Mouse (Mus musculus) gastrocnemius, adult 2 months (tissue): ENCODE measurements around the gene Gm20388. TPM values are rescaled to one million over a fixed set of nuclear protein-coding genes. Genes with fewer than 3 reads are reported as not detected.

ENCODE experiments used
- DNase-seq: peaks from one replicate; pipeline ENCODE4 v3.0.0; 2022
- H3K27ac ChIP-seq: fragments of 200-600 bp; 2 replicates; pipeline ENCODE4 v1.8.1; 2022; ENCODE audit warnings: mild to moderate bottlenecking
- H3K4me3 ChIP-seq: fragments of 200-600 bp; 2 replicates; pipeline ENCODE4 v1.8.1; 2022; ENCODE audit warnings: mild to moderate bottlenecking, moderate library complexity
- CTCF ChIP-seq: fragments of 200-600 bp; IDR thresholded peaks from 2 replicates; pipeline ENCODE4 v1.8.1; 2022; ENCODE audit warnings: antibody characterized with exemption, mild to moderate bottlenecking, moderate library complexity
- intact Hi-C: fragments of 180-260 bp; cut with DNase I; formaldehyde crosslinking; loops from one replicate; pipeline ENCODE4 v1.15.1; 2025
- total RNA-seq, 2 experiments: library from RNA; stranded (reverse); gene quantifications; 2 replicates each; pipeline ENCODE4 v1.2.3; 2021

Gm20388 gene
- total RNA-seq, 2 experiments from 2014 or later = 6.1 to 15.0 TPM

DNA sequence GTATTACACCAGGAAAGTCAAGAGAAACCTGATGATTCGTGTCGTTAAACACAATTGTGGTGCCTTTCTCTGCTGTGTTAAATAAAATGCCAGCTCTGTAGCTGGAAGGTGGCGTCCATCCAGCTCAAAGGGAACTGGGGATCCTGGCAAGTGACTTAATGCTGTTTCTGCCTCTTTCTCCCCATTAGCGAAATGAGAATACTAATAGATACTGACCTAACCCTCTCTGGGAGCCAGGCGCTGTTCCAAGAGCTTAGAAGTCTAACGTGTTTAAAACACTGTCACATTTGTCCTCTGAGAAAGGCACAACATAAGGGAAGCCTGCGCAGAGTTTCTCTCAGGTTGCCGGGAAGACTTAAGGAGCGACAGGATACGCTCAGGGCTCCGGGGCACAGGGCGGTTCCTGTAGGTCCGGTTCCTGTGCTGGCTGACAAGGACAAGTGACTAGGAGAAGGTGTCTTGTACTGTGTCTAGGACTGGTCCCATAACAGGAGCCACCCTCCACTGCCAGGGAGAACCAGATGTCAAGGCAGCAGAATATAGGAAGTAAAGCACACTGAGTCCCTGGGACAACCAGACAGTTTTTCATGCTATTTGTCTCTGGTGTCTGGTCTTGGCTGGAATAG lies 3819.3 kb downstream of the Gm20388 start:
- no peak for TF ChIP-seq CTCF
- Histone ChIP-seq H3K4me3 (peak overlapping the region; percentile 56), H3K27ac (peak overlapping the region; percentile 35; the same call in 1 of the 2 replicates)
- DNase-seq = no peak
- intact Hi-C loops = no loop called here

DNA sequence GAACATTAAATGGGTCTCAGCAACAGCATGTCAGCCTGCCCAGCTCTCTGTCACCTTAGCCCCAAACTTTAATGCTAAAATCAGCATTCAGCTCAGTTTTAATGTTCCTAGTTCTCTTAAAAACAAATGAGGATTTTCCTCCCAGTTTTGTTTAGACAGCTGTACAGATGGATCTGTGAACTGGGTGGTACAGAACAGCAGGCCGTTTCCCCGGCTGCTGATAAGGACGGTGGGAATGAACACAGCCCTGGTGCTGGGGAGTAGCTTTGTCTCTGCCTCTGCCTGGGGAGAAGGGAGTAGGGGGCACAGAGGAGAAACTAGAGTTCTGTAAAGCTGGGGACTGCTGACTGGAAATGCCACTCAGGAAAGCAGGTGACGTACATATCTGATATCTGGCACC lies 3821.7 kb downstream of the Gm20388 start:
- no peak overlapping the region for H3K27ac ChIP-seq
- no peak for DNase-seq
- H3K4me3 ChIP-seq = no peak overlapping the region
- no peak for TF ChIP-seq CTCF
- intact Hi-C loops = no loop called here

DNA sequence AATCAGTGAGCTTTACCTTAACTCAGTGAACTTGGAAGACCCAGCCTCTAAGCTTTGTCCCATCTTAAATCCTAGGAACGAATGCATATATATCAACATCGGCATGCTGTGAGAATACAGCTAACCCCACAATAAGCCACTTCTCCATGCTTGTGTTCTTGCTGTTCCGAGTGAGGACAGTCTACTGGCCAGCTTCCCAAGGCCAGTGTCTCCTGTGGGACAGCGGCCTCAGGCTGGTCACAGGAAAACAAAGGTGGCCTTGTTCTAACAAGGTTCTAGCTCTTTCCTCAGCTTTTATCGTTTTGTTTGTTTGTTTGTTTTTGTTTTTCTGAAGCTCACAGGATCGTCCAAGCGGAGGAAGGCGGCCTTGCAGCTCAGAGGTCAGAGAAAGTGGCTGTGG lies 3823.8 kb downstream of the Gm20388 start:
- Histone ChIP-seq H3K4me3 (no peak overlapping the region), H3K27ac (no peak overlapping the region)
- TF ChIP-seq CTCF = no peak
- no peak for DNase-seq
- intact Hi-C loops = no loop called here

DNA sequence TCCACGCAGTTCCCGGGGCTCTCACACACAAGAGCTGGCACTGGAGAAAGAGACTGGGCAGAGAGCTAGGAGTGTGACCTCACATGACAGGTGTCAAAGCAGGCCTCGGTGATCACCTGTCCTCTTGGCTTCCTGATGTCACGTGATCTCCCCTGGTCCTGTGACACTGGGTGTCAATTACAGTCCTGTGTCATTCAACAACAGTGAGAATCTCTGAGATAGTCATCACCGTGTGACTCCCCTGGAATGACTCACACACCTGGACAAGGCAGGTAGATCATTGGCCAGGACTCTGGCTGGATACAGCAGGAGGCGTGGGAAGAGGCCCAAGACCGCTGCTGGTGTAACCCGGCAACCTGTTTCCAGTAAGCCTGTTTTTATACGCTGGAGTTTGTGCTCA lies 3826.3 kb downstream of the Gm20388 start:
- H3K27ac ChIP-seq = peak overlapping the region; percentile 70
- TF ChIP-seq CTCF = no peak
- peak overlapping the region; percentile 33 for H3K4me3 ChIP-seq
- DNase-seq = peak; percentile 60
- intact Hi-C loops = no loop called here

DNA sequence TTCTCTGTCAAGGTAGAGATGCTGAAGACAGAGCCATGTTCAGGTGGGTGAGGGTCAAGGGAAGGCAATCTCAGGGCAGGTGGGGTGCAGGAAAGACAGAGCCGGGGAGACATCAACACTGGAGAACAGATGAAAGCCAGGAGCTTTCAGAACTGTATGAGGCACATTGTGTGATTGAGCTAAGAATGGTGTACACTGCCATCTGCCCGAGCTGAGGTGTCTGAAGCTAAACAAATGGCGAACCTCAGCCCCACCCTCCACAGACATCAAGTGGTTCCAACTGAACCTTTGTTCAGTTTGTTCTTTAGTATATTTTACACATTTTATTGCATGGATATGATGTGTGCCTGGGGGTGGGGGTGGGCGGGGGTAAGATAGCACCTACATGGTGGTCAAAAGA lies 3829.6 kb downstream of the Gm20388 start:
- H3K27ac ChIP-seq = no peak overlapping the region
- no peak for TF ChIP-seq CTCF
- intact Hi-C loops = no loop called here
- no peak for DNase-seq
- no peak overlapping the region for H3K4me3 ChIP-seq

DNA sequence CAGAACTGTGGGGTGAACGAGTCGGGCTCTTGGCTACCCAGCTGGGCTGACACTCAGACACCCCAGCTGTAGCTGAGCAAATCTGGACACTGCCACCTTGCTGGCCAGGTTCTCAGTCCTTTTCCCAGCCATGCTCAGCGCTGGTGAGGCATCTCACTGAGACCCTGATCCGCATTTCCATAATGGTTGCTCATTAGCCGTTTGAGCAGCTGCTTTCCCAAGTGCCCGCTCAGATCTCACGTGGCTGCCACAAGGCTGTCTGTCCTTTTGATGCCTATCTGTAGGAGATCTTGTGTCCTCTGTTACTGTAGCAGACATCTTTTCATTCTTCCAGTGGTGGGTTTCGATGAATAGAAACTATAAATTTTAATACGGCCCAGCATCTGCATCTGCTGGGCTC lies 3830.6 kb downstream of the Gm20388 start:
- DNase-seq = no peak
- no peak for TF ChIP-seq CTCF
- no peak overlapping the region for H3K27ac ChIP-seq
- intact Hi-C loops = no loop called here
- H3K4me3 ChIP-seq = no peak overlapping the region

DNA sequence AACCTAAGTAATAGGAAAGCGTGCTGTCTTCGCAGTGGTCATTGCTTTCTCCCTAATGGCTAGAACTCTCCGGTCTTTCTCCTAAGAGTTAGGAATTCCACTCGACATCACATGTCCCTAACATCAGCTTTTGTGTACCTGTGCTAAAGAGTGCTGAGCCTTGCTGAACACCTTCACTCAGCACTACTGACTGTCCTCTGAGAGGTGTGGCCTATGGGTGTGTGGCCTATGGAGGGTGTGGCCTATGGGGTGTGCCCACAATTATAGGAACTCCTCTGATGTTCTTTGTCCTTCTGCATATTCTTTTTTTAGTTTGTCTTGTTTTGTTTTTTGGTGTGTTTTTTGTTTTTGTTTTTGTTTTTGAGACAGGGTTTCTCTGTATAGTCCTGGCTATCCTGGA lies 3835.8 kb downstream of the Gm20388 start:
- no peak for DNase-seq
- intact Hi-C loops = no loop called here
- H3K4me3 ChIP-seq = no peak overlapping the region
- H3K27ac ChIP-seq = no peak overlapping the region
- TF ChIP-seq CTCF = no peak

DNA sequence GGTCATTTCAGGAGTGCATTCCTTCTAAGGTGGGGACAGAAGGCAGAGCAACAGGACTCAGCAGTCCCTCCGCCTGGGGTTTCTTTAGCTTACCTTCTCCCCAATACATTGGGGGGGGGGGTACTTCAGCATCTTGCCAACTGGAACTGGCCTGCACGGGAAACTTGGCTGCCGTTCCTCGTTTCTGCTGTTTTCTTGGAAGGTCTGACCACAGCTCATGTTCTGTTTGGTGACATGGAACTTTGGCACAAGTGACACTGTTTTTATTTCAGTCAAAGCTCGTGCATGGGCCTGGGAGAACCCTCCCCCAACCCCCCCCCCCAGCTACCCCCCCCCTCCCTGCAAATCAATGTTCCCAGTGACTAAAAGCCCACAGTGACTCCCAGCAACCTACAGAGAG lies 3837.1 kb downstream of the Gm20388 start:
- peak; percentile 48 for DNase-seq
- Histone ChIP-seq H3K27ac (peak overlapping the region; percentile 40; the same call in 1 of the 2 replicates), H3K4me3 (no peak overlapping the region)
- TF ChIP-seq CTCF = no peak
- intact Hi-C loops = no loop called here

DNA sequence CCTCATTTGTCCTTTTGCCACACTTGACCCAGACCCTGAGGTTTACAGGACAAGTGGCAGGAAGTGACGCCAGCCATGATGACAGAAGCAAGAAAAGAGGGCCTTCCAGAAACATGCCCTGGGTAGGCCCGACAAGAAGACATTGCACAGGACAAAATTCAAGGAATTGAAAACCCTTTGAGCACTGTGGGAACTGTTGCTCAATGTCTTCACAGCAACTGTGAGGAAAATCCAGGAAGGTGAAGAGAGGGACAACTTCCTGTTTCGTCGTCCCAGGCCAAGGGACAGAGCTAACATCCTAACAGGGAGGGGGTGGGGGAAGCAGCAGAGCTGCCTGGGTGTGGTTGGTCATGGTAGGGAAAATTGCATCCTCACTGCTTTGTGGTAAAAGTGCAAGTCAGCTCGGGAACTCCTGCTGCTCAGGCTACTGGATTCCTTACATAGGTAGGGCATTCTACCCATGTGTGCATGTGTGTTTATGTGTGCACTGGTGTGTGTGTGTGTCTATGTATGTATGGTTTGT lies 3839.6 kb downstream of the Gm20388 start:
- no peak overlapping the region for H3K27ac ChIP-seq
- H3K4me3 ChIP-seq = no peak overlapping the region
- no peak for DNase-seq
- intact Hi-C loops = no loop called here
- no peak for TF ChIP-seq CTCF

DNA sequence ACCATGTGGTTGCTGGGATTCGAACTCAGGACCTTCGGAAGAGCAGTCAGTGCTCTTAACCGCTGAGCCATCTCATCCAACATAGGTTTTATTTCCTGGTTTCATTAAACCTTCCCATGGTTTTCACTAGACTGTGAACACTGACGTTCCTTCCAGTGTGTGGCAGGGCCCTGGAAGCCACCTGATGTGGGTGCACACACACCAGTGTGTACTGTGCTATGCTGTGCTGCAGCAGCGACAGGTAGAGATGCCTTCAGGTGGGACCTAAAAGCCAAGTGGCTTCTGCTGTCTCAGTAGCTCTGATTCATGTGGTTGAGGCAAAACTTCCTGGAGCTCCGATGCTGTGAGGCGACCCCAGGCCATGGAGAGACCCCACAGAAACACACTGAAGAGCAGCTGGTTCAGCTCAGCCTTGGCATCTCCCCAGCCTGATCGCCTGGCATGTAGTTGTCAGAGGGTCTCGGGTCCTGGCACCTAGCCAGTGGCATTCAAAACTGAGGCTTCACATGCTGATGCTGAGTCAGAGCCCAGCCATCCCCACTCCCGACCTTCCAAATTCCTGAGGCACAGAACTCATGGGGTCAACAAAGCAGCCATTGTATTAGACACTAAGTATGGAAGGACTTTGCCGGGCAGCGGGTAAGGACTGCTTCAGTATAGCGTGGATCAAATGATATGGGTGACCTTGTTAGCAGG lies 3842.3 kb downstream of the Gm20388 start:
- Histone ChIP-seq H3K27ac (no peak overlapping the region; the same call in 1 of the 2 replicates), H3K4me3 (no peak overlapping the region)
- intact Hi-C loops = no loop called here
- no peak for DNase-seq
- no peak for TF ChIP-seq CTCF

DNA sequence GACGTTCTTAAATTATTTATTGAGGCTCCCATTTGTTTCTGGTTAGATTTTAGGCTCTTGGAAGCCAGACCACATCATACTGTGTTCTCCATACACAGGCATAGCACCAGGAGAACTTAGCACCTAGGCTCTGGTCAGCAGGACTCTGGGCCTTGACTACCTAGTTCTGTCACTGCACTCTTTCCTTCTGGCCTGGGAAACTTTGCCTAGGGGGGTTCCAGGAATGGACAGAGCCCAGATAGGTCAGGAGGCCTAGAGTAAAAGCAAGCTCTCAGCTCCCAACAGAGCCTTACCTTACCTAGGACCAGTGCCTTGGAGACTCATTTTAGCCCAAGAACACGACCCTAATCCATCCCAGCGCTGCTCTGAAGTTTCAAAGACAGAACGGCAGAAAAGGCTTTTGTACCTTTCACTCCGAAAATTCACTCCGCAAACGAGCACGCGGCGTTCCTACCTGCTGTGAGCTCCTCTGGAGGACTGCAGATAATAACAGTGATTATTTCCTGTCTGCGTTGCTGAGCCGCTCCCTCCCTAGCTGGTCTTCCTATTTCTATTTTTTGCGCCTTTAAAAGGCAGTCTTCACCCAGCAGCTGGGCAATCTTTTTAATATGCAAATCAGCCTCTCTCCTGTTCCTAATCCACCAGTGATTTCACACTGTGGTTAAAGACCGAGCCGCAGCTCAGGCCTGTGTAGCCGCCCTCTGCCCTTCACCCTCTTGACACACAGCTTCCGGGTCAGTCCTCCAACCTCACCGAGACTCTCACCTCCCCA lies 3843.1 kb downstream of the Gm20388 start:
- Histone ChIP-seq H3K4me3 (no peak overlapping the region), H3K27ac (no peak overlapping the region; the same call in 1 of the 2 replicates)
- intact Hi-C loops = no loop called here
- TF ChIP-seq CTCF = no peak
- DNase-seq = no peak

DNA sequence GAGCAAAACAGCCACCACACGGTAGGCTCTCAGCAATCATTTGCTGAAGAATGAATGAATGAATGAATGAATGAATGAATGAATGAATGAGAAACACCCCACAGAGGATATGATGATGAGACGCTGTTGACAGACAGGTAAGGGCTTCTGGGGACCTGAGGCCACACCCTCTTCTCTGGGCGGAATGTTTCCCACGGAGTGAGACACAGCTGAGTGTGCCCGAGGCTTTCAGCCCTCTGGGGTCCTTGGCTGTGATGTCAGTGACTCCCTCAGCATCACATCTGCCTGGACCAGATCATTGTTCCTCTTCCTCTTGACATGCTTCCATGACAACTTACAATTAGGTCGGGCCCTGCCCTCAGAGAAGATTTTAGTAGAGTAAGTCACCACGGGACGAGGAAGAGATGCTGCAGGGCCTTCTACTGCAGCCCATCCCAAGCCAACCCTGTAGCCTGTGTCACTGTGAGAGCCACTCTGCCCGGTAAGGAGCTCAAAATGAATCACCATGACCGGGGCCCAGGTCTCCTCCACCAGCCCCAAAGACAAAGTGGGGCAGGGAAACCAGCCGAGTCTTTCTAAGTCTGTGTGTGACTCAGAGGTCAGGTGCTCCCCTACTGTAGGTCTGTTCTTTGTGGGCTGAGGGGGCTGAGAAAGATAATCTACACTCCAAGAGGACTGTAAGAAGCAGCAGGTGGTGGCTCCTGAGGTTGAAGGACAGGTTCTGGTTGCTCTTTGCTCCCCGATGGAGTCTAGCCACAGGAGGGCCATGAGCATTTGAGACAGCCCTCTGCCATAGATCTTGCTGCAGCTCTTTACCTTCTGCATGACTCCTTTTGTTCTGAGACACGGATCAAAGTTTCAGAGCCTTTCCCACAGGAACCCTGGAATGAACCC lies 3844.1 kb downstream of the Gm20388 start:
- H3K4me3 ChIP-seq = no peak overlapping the region
- H3K27ac ChIP-seq = no peak overlapping the region
- no peak for DNase-seq
- intact Hi-C loops = no loop called here
- no peak for TF ChIP-seq CTCF
